Mouse (Mus musculus) G1E (cell line): ENCODE data around the gene Glcci1. TPM values are rescaled to one million over a fixed set of nuclear protein-coding genes. Genes with fewer than 3 reads are reported as not detected.

ENCODE experiments used
- ATAC-seq: 2 replicates; pipeline ENCODE4 v1.8.0; 2016; ENCODE audit warnings: mild to moderate bottlenecking; ENCODE audit not compliant: insufficient number of reproducible peaks, poor library complexity, low FRiP score, severe bottlenecking; ENCODE audit errors: extremely low read depth
- DNase-seq: peaks from one replicate; pipeline ENCODE4 v3.0.0; 2012; ENCODE audit warnings: low spot score
- H3K27me3 ChIP-seq: 2 replicates; pipeline ENCODE4 v1.6.1; 2012; ENCODE audit warnings: mild to moderate bottlenecking, low read length, inconsistent platforms; ENCODE audit not compliant: insufficient read depth
- H3K36me3 ChIP-seq: replicated peaks from 2 replicates; pipeline ENCODE3; 2012; ENCODE audit warnings: mild to moderate bottlenecking, inconsistent platforms
- H3K4me1 ChIP-seq: 2 replicates; pipeline ENCODE4 v1.6.1; 2012; ENCODE audit warnings: low read depth, low read length, inconsistent platforms, mixed read lengths; ENCODE audit not compliant: insufficient read depth
- H3K4me3 ChIP-seq: 2 replicates; pipeline ENCODE4 v1.5.1; 2012; ENCODE audit warnings: low read depth, mild to moderate bottlenecking, inconsistent platforms, low read length, moderate library complexity, mixed read lengths
- H3K9me3 ChIP-seq: replicated peaks from 2 replicates; pipeline ENCODE4 v1.6.1; 2012; ENCODE audit warnings: inconsistent platforms
- CTCF ChIP-seq: IDR thresholded peaks from 2 replicates; pipeline ENCODE4 v1.5.1; 2012; ENCODE audit warnings: low read depth, low read length, inconsistent platforms, mixed read lengths
- GATA1 ChIP-seq: IDR thresholded peaks from 2 replicates; pipeline ENCODE4 v1.6.1; 2012; ENCODE audit warnings: borderline replicate concordance, low read length, inconsistent platforms, mixed read lengths
- GATA2 ChIP-seq: IDR thresholded peaks from 2 replicates; pipeline ENCODE4 v1.6.1; 2012; ENCODE audit warnings: low read depth, low read length, inconsistent platforms, borderline replicate concordance
- POLR2AphosphoS5 ChIP-seq: IDR thresholded peaks from 2 replicates; pipeline ENCODE4 v1.6.1; 2012; ENCODE audit warnings: low read depth, low read length, inconsistent platforms; ENCODE audit not compliant: insufficient replicate concordance
- TAL1 ChIP-seq: conservative IDR thresholded peaks from 2 replicates; pipeline ENCODE4 v1.6.1; 2012; ENCODE audit warnings: low read depth, low read length, inconsistent platforms, mixed read lengths
- polyA plus RNA-seq: library from polyadenylated mRNA; stranded (reverse); fragments of >175 nt; gene quantifications from 2 replicates; pipeline ENCODE4 v1.2.3, GENCODE M21; 2012
- total RNA-seq, 2 experiments: library from RNA; stranded (forward) in 1 of 2; stranded (reverse) in 1 of 2; fragments of 200-1000 nt in 1 of 2; fragments of >200 nt in 1 of 2; fragmentation: Nextera tagmentation in 1 of 2; gene quantifications; 2 replicates each; pipeline ENCODE4 v1.2.3; 2014 to 2017

Glcci1 gene
- total and polyA plus RNA-seq, 3 experiments: 19.0 to 85.9 (median 37.4) TPM

DNA sequence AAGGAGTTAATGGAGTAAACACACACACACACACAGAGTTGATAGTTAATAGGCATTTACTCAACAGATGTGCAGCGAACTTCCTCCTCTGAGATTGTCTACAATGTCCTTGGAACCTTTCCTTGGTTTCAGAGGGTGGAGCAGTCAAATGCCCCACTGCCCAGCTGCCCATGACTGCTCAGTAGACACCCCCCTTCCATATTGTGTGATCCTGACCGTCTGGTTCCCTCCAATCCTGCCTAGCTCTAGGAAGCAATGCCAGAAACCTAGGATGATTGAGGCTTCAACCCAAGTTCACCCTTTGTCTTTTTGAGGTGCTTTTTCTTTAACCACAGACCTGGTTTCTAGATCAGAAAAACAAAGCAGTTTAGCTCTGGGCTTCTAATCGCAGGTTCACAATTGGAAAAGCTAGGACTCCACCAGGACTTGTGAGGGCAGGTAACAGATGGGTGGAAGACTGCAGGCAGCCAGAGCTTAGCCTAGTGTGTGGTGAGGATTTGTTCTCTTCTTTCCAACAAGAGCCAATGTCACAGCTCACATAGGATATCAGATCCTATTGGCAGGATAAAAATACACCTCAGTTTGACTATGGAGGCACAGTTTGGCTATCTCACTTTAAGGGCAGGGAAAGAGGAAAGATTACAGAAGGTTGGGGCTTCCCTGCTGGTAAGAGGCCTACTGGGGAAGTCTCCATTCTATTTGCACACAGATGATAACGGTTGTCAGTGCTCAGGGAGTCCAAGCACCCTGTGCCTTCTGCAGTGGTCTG lies 110.4 kb downstream of the Glcci1 start:
- ATAC-seq (no peak), DNase-seq (no peak)
- Histone ChIP-seq H3K9me3 (no peaks in the 10 kb centered on the region), H3K4me1 (peaks cover 10% of the 10 kb centered on the region; the same call in 1 of the 2 replicates), H3K4me3 (no peak overlapping the region), H3K27me3 (no peaks in the 10 kb centered on the region), H3K36me3 (no peaks in the 10 kb centered on the region)
- no peak for TF ChIP-seq CTCF
- TF ChIP-seq TAL1: no peak
- no peak for TF ChIP-seq GATA1
- TF ChIP-seq GATA2: no peak
- TF ChIP-seq POLR2AphosphoS5: no peak

DNA sequence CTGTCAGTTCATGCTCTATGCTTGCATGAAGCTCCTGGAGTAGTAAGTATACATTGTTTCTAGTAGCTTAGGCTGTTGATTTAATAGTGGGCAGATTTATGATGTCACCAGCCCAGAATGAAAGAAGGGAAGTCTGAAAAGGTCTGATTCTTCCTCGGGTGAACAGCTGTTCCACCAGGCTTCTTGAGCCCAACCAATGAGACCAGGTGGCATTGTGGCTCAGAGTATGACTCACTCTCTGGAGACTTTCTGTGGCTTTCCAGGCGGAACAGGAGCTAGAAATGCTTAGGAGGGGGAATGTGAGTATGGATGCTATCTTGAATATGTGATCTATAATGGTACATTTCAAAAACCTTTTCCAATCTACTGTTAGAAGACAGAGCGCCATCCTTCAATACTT lies 113.6 kb downstream of the Glcci1 start:
- no peak for DNase-seq
- TF ChIP-seq TAL1: no peak
- TF ChIP-seq CTCF: no peak
- no peak for TF ChIP-seq GATA1
- peaks cover 6% of the 10 kb centered on the region; the same call in 1 of the 2 replicates for H3K4me1 ChIP-seq
- H3K27me3 ChIP-seq: peaks cover 10% of the 10 kb centered on the region
- H3K9me3 ChIP-seq: no peaks in the 10 kb centered on the region
- no peak overlapping the region for H3K4me3 ChIP-seq
- ATAC-seq: no peak
- H3K36me3 ChIP-seq: no peaks in the 10 kb centered on the region

DNA sequence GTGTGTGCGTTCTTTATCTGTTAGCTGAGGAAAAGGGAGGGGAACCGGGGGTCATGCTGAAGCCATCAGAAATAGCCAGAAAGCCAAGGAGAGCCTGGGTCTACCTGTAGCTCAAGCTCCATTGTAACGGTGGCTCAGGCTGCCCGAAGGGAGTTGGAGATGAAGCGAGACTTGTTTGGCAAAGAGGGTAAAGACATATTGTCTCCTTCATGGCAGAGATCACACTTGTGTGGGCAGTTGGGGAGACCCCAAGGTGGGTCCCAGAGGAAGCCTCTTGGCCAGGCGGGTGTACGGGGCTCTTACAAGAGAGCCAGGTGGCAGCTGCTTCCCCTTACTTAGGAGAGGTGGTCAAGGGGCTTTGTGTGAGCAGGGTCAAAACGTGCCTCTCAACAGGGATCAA lies 118.8 kb downstream of the Glcci1 start:
- no peak overlapping the region for H3K4me3 ChIP-seq
- peaks cover 31% of the 10 kb centered on the region for H3K27me3 ChIP-seq
- no peak for DNase-seq
- no peaks in the 10 kb centered on the region for H3K36me3 ChIP-seq
- H3K9me3 ChIP-seq: no peaks in the 10 kb centered on the region
- no peak for ATAC-seq
- no peak for TF ChIP-seq GATA2
- TF ChIP-seq GATA1: no peak
- no peak for TF ChIP-seq POLR2AphosphoS5
- no peak for TF ChIP-seq CTCF
- TF ChIP-seq TAL1: no peak
- H3K4me1 ChIP-seq: peaks cover 36% of the 10 kb centered on the region

DNA sequence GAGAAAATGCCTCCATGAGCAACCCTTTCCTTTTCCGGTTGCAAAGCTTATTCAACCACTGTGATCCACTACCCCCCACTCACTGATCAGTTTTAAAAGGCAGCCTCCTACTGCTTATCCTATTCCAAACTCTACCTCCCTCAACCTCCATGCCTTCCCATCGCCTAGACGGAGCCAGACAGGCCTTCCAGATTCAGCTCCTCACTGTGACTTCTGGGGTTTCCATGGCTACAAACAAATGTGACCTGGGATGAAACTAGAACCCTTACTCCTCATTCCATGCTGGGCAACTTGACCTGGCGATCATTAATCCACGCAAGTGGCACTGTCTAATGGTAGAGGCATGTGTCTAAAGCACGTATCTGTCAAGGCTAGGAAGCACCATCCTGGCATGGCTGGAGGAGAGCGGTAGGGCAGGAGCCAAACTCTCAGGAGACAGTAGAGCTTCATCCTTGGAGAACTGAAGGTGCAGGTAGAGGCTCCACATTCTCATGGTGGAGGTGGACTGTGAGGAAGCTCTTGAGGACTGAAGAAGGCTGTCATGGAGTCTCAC lies 119.4 kb downstream of the Glcci1 start:
- H3K27me3 ChIP-seq: peaks cover 31% of the 10 kb centered on the region
- ATAC-seq: no peak
- H3K36me3 ChIP-seq: no peaks in the 10 kb centered on the region
- no peaks in the 10 kb centered on the region for H3K9me3 ChIP-seq
- H3K4me3 ChIP-seq: no peak overlapping the region
- DNase-seq: no peak
- H3K4me1 ChIP-seq: peaks cover 36% of the 10 kb centered on the region
- TF ChIP-seq GATA2 (no peak), TAL1 (no peak), POLR2AphosphoS5 (no peak), GATA1 (no peak), CTCF (no peak)

DNA sequence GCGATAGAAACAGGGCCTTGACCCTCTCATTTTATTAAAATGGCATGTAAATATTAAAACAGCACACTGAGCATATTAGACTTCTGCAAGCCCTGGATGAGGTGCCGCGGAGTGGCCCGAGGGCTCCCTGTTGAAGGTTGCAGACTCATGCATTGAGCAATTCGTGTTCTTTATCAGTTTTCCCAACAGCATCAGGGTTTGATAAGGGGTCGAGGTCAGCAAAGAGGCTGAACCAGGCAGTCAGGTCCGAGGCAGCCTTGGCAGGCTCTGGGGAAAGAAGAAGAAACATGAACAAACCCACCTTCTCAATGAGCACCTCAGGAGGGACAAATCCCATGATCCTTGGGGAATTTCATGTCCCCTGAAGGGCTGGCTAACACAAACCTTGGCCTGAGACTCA lies 121.1 kb downstream of the Glcci1 start:
- DNase-seq (no peak), ATAC-seq (no peak)
- no peak for TF ChIP-seq POLR2AphosphoS5
- no peak for TF ChIP-seq TAL1
- no peak for TF ChIP-seq GATA1
- no peak for TF ChIP-seq CTCF
- no peak for TF ChIP-seq GATA2
- Histone ChIP-seq H3K4me1 (peaks cover 36% of the 10 kb centered on the region), H3K9me3 (no peaks in the 10 kb centered on the region), H3K27me3 (peaks cover 33% of the 10 kb centered on the region), H3K4me3 (no peak overlapping the region), H3K36me3 (no peaks in the 10 kb centered on the region)

DNA sequence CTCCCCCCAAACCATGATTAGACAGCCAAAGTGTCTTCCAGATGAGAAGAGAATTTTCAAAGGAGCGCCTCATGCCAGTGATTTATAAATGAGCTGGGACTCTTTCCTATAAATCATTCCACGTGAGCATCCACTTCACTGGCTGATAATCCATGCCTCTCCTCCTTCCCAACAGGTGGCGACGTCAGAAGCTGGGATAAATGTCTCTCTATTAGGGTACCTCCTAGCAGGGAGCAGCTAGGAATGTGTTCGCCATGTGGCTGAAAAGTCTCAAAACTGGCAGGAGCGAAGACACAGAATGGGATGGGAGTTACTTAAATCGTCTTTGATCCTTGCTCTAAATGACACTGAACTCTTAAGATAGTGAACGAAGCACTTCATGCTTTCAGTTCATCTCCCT lies 122.0 kb downstream of the Glcci1 start:
- TF ChIP-seq GATA2: no peak
- no peak for TF ChIP-seq POLR2AphosphoS5
- TF ChIP-seq TAL1: no peak
- TF ChIP-seq CTCF: no peak
- no peak for TF ChIP-seq GATA1
- Histone ChIP-seq H3K27me3 (peaks cover 33% of the 10 kb centered on the region), H3K4me3 (no peak overlapping the region), H3K36me3 (no peaks in the 10 kb centered on the region), H3K4me1 (peaks cover 36% of the 10 kb centered on the region), H3K9me3 (no peaks in the 10 kb centered on the region)
- no peak for ATAC-seq
- no peak for DNase-seq
